Mouse (Mus musculus): ENCODE results near the gene Rmnd5a. TPM values are rescaled to one million over a fixed set of nuclear protein-coding genes. Genes with fewer than 3 reads are reported as not detected.
"Not testable (repeated sequence)": the region's sequence is repeated elsewhere in the genome, so short reads cannot be mapped to it uniquely, and the experiment has no call there.

Gene Rmnd5a
- total and polyA plus RNA-seq, 2 experiments from 2014 or later: 7.8 to 41.8 TPM

DNA sequence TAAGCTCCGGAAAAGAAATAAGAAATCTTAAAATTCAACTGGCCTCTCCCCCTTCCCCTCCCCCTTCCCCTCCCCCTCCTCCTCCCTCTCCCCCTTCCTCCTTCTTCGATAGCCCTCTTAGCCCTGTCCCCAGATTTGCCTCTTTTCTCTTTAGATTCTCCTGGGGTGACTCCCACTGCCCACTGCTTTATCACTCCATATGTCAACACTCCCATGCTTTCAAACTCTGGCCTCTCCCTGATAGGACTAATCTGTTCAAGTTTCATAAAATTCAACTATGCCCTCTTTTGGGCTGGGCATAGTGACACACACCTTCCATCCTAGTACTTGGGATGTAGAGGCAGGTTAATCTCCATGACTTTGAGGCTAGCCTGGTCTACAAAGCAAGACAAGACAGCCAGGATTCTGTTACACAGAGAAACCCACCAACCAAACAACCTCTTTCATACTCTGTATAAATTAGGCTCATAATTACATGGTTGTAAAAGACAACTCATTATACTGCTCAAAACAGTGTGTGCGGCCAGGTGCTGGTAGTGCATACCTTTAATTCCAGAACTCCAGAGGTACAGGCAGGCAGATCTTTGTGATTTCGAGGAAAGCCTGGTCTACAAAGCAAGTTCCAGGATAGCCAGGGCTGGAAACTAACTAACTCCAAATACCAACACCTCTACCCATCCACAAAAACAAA, 31.5 kb upstream of the Rmnd5a start:
- Histone ChIP-seq H3K9me3 (ENCODE audit: low read length) (no peaks in the 10 kb centered on the region), H3K27me3 (ENCODE audit: insufficient read depth, low read length) (no peaks in the 10 kb centered on the region), H3K9ac (replicated peaks; ENCODE audit: low read length, poor library complexity, severe bottlenecking) (no peak overlapping the region), H3K4me3 (ENCODE audit: low read depth, low read length) (no peak overlapping the region), H3K4me1 (ENCODE audit: insufficient read depth, low read length) (no peaks in the 10 kb centered on the region), H3K36me3 (ENCODE audit: insufficient read depth, low read length) (no peaks in the 10 kb centered on the region), H3K27ac (ENCODE audit: low read depth, low read length) (no peak overlapping the region), H3K4me2 (ENCODE audit: low read depth, low read length, poor library complexity, severe bottlenecking) (no peak overlapping the region)
- 83% methylated on average over 4 of the region's 4 CpGs for WGBS
- TF ChIP-seq CTCF (IDR thresholded peaks at IDR 0.05): no peak
- ATAC-seq (ENCODE audit: low FRiP score): no peak
- DNase-seq (ENCODE audit: low spot score): no peak

DNA sequence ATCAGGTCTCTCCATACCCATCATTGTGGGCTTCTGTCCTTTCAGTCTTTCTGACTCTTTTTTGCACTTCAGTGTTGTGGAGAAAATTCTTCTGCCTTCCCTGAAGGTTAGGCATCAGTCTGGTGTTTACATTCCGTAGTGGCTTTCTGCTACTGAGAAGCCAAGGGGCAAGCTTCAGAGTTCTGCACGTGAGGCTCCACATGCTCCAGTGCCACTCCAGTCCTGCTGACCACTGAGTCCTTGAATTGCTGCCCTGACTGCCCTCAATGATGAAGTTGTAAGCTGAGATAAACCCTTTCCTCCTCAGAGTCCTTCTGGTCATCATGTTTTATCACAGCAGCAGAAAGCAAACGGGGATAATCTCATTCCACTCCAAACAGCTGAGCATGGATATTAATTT, 28.9 kb upstream of the Rmnd5a start:
- no peak overlapping the region for H3K4me3 ChIP-seq (ENCODE audit: low read depth, low read length)
- no peak overlapping the region for H3K9ac ChIP-seq (replicated peaks; ENCODE audit: low read length, poor library complexity, severe bottlenecking)
- TF ChIP-seq CTCF (IDR thresholded peaks at IDR 0.05): no peak
- no peaks in the 10 kb centered on the region for H3K36me3 ChIP-seq (ENCODE audit: insufficient read depth, low read length)
- no peak overlapping the region for H3K4me2 ChIP-seq (ENCODE audit: low read depth, low read length, poor library complexity, severe bottlenecking)
- 59% methylated on average over 3 of the region's 3 CpGs for WGBS
- no peaks in the 10 kb centered on the region for H3K4me1 ChIP-seq (ENCODE audit: insufficient read depth, low read length)
- no peak for DNase-seq (ENCODE audit: low spot score)
- H3K27ac ChIP-seq (ENCODE audit: low read depth, low read length): no peak overlapping the region
- no peak for ATAC-seq (ENCODE audit: low FRiP score)
- no peaks in the 10 kb centered on the region for H3K9me3 ChIP-seq (ENCODE audit: low read length)
- H3K27me3 ChIP-seq (ENCODE audit: insufficient read depth, low read length): no peaks in the 10 kb centered on the region

DNA sequence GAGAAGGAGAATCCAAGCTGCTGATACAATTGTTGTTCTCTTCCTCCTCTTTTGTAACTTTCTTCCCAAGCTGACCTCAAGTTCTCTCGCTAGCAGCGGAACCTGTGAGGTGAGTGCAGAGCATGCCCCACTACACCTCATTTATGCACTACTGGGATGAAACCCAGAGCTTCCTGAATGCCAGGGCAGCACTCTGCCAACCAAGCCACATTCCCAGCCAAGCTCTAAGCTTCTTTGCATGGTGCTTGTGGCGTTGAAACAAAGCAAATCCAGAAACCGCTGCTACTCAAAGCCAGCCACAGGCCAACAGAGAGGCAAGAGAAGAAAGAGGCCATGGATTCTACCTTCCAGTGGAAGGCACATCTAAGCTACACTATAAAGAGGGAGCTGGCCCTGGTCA, 27.3 kb upstream of the Rmnd5a start:
- no peak for TF ChIP-seq CTCF (IDR thresholded peaks at IDR 0.05)
- ATAC-seq (ENCODE audit: low FRiP score) (no peak), DNase-seq (ENCODE audit: low spot score) (peak; percentile 35)
- no peaks in the 10 kb centered on the region for H3K27me3 ChIP-seq (ENCODE audit: insufficient read depth, low read length)
- no peaks in the 10 kb centered on the region for H3K36me3 ChIP-seq (ENCODE audit: insufficient read depth, low read length)
- no peak overlapping the region for H3K9ac ChIP-seq (replicated peaks; ENCODE audit: low read length, poor library complexity, severe bottlenecking)
- 71% methylated on average over 4 of the region's 4 CpGs for WGBS
- H3K27ac ChIP-seq (ENCODE audit: low read depth, low read length): no peak overlapping the region
- H3K4me2 ChIP-seq (ENCODE audit: low read depth, low read length, poor library complexity, severe bottlenecking): no peak overlapping the region
- no peak overlapping the region for H3K4me3 ChIP-seq (ENCODE audit: low read depth, low read length)
- no peaks in the 10 kb centered on the region for H3K9me3 ChIP-seq (ENCODE audit: low read length)
- no peaks in the 10 kb centered on the region for H3K4me1 ChIP-seq (ENCODE audit: insufficient read depth, low read length)

DNA sequence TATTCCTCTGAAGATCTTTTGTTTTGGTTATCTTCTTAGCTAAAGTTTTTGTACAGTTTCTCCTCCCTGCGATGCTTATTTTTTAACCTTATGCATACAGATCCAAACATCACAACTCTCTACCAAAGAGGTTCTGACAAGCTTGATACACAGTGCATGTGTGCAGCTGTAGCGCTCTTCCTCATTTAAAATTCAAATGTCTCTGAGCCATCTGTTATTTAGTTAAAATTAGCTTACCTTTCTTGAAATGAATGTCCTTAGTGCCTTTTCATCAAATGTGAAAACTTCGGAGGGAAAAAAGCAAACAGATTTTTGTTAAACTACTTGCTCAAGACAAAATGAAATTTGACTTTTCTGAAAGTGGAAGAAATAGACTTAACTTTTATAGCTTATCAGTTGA, 24.7 kb upstream of the Rmnd5a start:
- Histone ChIP-seq H3K27ac (ENCODE audit: low read depth, low read length) (no peak overlapping the region), H3K9ac (replicated peaks; ENCODE audit: low read length, poor library complexity, severe bottlenecking) (no peak overlapping the region), H3K4me2 (ENCODE audit: low read depth, low read length, poor library complexity, severe bottlenecking) (no peak overlapping the region), H3K27me3 (ENCODE audit: insufficient read depth, low read length) (no peaks in the 10 kb centered on the region), H3K9me3 (ENCODE audit: low read length) (no peaks in the 10 kb centered on the region), H3K36me3 (ENCODE audit: insufficient read depth, low read length) (no peaks in the 10 kb centered on the region), H3K4me1 (ENCODE audit: insufficient read depth, low read length) (no peaks in the 10 kb centered on the region), H3K4me3 (ENCODE audit: low read depth, low read length) (no peak overlapping the region)
- no peak for DNase-seq (ENCODE audit: low spot score)
- WGBS: 37% methylated on average over 3 of the region's 3 CpGs
- no peak for ATAC-seq (ENCODE audit: low FRiP score)
- TF ChIP-seq CTCF (IDR thresholded peaks at IDR 0.05): no peak

DNA sequence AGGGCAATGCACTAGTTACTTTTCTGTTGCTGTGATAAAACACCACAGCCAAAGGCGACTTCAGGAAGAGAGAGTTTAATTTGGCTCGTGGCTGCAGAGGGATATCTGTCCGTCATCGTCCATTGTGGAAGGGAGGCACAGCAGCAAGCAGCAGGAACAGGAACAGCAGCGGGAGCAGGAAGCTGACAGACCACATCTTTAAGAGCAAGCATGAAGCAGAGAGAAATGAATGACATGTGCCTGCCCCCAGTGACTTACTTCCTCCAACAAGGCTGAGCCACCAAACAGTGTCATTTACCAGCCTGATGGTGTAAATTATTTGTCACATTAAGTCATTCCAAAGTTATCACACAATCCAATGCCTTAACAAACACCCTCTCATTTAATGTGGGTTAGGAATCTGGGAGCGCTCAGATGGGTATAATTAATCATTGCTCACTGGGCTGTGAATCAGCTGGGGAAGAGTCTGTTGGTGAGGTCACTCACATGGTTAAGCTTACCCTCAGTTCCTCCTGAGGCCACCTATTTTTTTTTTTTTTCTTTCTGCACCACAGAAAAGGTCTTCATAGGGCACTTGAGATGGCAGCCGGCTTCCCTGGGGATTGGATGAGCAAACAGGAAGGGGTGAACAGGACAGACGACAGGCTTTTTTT, 17.6 kb upstream of the Rmnd5a start:
- ATAC-seq (ENCODE audit: low FRiP score): no peak
- no peaks in the 10 kb centered on the region for H3K27me3 ChIP-seq (ENCODE audit: insufficient read depth, low read length)
- no peak for TF ChIP-seq CTCF (IDR thresholded peaks at IDR 0.05)
- H3K4me1 ChIP-seq (ENCODE audit: insufficient read depth, low read length): no peaks in the 10 kb centered on the region
- 84% methylated on average over 8 of the region's 8 CpGs for WGBS
- no peaks in the 10 kb centered on the region for H3K36me3 ChIP-seq (ENCODE audit: insufficient read depth, low read length)
- H3K9me3 ChIP-seq (ENCODE audit: low read length): no peaks in the 10 kb centered on the region
- no peak overlapping the region for H3K9ac ChIP-seq (replicated peaks; ENCODE audit: low read length, poor library complexity, severe bottlenecking)
- H3K4me2 ChIP-seq (ENCODE audit: low read depth, low read length, poor library complexity, severe bottlenecking): no peak overlapping the region
- H3K4me3 ChIP-seq (ENCODE audit: low read depth, low read length): no peak overlapping the region
- no peak overlapping the region for H3K27ac ChIP-seq (ENCODE audit: low read depth, low read length)
- DNase-seq (ENCODE audit: low spot score): no peak

DNA sequence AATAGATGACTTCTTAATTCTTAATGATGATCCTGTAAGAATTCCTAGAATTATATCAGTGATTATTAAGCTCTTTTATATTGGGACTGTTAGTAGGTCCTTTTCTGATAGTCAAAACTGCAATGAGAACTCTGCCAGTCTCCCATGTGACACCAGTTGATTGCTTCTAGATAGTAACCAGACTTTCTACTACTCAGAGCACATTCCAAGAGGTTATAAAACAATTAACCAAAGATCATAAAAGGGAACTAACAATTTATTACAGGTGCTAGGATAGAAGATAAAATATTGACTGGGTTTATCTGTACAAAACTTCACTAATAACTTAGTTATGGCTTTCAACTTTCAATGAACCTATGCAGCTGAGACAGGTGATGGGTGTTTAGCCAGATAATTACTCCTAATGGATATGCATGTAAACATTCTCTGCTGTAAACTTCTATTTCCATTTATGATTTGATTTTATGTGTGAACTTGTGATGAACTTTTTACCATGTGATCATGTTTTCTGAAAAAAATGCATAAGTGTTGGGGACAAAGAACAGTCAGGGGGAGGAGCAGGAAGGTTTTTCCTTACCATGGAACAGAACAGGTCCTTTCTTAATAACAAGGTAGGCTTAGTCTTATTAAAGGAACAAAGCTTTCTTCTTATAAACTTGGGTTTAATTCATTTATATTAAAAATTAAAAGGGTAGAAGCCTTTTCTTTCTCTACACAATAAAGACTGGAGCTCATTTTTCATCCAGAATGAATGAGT, 13.7 kb upstream of the Rmnd5a start:
- H3K4me1 ChIP-seq (ENCODE audit: insufficient read depth, low read length); DNase-seq (ENCODE audit: low spot score); ATAC-seq (ENCODE audit: low FRiP score); H3K9me3 ChIP-seq (ENCODE audit: low read length); H3K4me3 ChIP-seq (ENCODE audit: low read depth, low read length); H3K9ac ChIP-seq (replicated peaks; ENCODE audit: low read length, poor library complexity, severe bottlenecking); H3K27ac ChIP-seq (ENCODE audit: low read depth, low read length); H3K27me3 ChIP-seq (ENCODE audit: insufficient read depth, low read length); H3K36me3 ChIP-seq (ENCODE audit: insufficient read depth, low read length); H3K4me2 ChIP-seq (ENCODE audit: low read depth, low read length, poor library complexity, severe bottlenecking): not testable (repeated sequence)
